Mouse (Mus musculus): ENCODE data around the gene Tnnt1.

DNA sequence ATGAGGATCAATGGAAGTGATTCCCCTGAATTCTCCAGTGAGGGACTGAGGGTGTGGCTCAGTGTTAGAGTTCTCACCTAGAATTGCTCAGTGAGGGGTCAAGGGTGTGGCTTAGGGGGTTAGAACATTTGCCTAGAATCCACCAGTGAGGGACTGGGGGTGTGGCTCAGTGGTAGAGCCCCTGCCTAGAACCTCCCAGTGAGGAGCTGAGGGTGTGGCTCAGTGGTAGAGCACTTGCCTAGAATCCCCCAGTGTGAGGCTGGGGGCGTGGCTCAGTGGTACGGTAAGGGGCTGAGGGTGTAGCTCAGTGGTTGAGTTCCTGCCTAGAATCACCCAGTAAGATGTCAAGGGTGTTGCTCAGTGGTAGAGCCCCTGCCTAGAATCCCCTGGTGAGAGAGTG lies 22.8 kb upstream of the Tnnt1 start:
- no peak for TF ChIP-seq CTCF (IDR thresholded peaks at IDR 0.05; ENCODE audit: borderline replicate concordance, control insufficient read depth, extremely low read depth, insufficient read depth, low read length, poor library complexity)
- no peak for TF ChIP-seq POLR2A (IDR thresholded peaks at IDR 0.05; ENCODE audit: control insufficient read depth, extremely low read depth, insufficient read depth, low read length, poor library complexity)
